Mouse (Mus musculus) lung, adult 2 months (tissue): ENCODE measurements around the gene Dazap1.

ENCODE experiments used
- CTCF ChIP-seq: fragments of 200-500 bp; IDR thresholded peaks from 2 replicates; pipeline ENCODE4 v1.5.1; 2011; ENCODE audit warnings: mild to moderate bottlenecking, low read length, control low read depth; ENCODE audit not compliant: insufficient read depth
- POLR2A ChIP-seq: fragments of 200-500 bp; IDR thresholded peaks from 2 replicates; pipeline ENCODE4 v1.6.1; 2011; ENCODE audit warnings: low read depth, mild to moderate bottlenecking, control low read depth, low read length, borderline replicate concordance; ENCODE audit errors: extremely low read depth

DNA sequence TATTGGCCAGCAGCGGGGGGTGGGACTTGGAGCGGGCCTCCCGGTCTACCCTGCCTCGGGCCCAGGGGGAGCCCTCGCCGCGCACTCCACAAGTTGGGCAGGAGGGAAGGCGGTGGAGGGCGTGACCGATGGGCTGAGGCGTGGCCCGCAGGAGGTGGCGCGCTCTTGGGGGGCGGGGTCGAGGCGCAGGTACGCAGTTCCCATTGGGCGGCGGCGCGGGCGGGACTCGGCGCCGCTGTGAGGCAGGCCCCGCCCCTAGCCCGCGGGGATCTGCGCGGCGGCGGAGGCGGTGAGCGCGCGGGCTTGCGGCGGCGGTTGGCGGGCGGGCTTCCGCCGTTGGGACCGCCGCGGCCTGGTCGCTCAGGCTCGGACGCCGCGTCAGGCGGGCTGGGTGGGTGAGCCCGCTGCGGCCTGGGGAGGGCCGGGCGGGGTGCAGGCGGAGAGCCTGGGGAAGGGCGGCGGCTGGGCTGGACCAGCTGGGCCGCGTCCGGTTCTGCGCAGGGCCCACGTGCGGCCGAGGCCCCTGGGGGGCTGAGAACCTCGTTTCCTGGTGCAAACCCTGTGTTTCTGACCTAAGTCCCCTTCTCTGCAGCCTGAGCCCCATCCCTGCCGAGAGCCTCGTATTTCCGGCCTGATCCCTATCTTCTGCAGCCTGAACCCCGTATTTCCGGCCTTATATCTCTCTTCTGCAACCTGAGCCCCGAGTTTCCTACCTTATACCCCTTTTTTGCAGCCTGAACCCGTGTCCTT is 34.7 kb upstream of the Dazap1 start, which contains the start of gene Mum1:
- TF ChIP-seq CTCF (no peak), POLR2A (0 out of 2 replicates have a peak, but pooled peaks have one; percentile 2)
